Comparison of ENCODE assay signal across 9 mouse cellular contexts in genomic region chr6:34155137-34155804, GRCm38 (mm10). TPM values are rescaled to one million over a fixed set of nuclear protein-coding genes. Genes with fewer than 3 reads are reported as not detected.
DNase-seq lines count a peak whose midpoint lies in the region; ATAC-seq and TF ChIP-seq lines count a peak whose summit lies in the region.
"Had no signal": no experiment of that assay in that cellular context is flagged by ENCODE, and none has a peak within 500 bp of the region (broad histone marks: within the 10 kb centered on the region; RNA-seq: fewer than 3 reads in every experiment).

No protein-coding gene starts in this region.

- 73% methylated on average over 15 of the region's 15 CpGs for WGBS in lung, embryonic 16.5 days
- WGBS in lung, postnatal 0 days = 72% methylated on average over 15 of the region's 15 CpGs
- 58% methylated on average over 15 of the region's 15 CpGs for WGBS in kidney, adult 2 months

- peaks cover 10% of the 10 kb centered on the region for H3K36me3 ChIP-seq in lung, embryonic 16.5 days (ENCODE audit: control insufficient read depth, insufficient read depth, low read length)
- 0 out of 2 replicates have a peak, but pooled peaks cover 16% of the 10 kb centered on the region for H3K36me3 ChIP-seq in lung, postnatal 0 days (ENCODE audit: insufficient read depth, low read length)
- peaks cover 4% of the 10 kb centered on the region for H3K36me3 ChIP-seq in kidney, adult 2 months (ENCODE audit: control insufficient read depth, insufficient read depth, low read length)

- peak overlapping the region; percentile 91 for H3K27ac ChIP-seq in lung, embryonic 16.5 days (ENCODE audit: low read length)
- H3K27ac ChIP-seq in lung, postnatal 0 days (ENCODE audit: low read length) = no peak overlapping the region
- H3K27ac ChIP-seq in kidney, adult 2 months (ENCODE audit: insufficient read depth, low read depth, low read length) = peak overlapping the region; percentile 80
- H3K27ac ChIP-seq: heart, adult 2 months had no signal

- H3K4me3 ChIP-seq in lung, embryonic 16.5 days (ENCODE audit: low read length) = no peak overlapping the region
- no peak overlapping the region for H3K4me3 ChIP-seq in lung, postnatal 0 days (ENCODE audit: low read depth, low read length)
- H3K4me3 ChIP-seq in kidney, adult 2 months (ENCODE audit: insufficient read depth, low read depth, low read length) = no peak overlapping the region
- H3K4me3 ChIP-seq: heart, adult 2 months had no signal

- no peak for DNase-seq in lung, postnatal 0 days (ENCODE audit: low spot score)
- peak; percentile 84 for DNase-seq in kidney, adult 2 months
- DNase-seq in layer of hippocampus, adult 11-12 months (ENCODE audit: low spot score) = no peak
- DNase-seq in adrenal gland, postnatal 25 days = no peak
- DNase-seq: cerebellum, adult 8-10 months; heart, adult 2 months had no signal

- H3K9me3 ChIP-seq in lung, embryonic 16.5 days (ENCODE audit: control insufficient read depth, low read length) = no peaks in the 10 kb centered on the region
- no peaks in the 10 kb centered on the region for H3K9me3 ChIP-seq in lung, postnatal 0 days (ENCODE audit: low read length)

- H3K4me1 ChIP-seq in lung, embryonic 16.5 days (replicated peaks; ENCODE audit: control insufficient read depth, insufficient read depth, low read length) = peaks cover 52% of the 10 kb centered on the region
- H3K4me1 ChIP-seq in lung, postnatal 0 days (ENCODE audit: insufficient read depth, low read depth, low read length) = peaks cover 16% of the 10 kb centered on the region; the same call in 1 of the 2 replicates
- peaks cover 39% of the 10 kb centered on the region for H3K4me1 ChIP-seq in kidney, adult 2 months (ENCODE audit: control insufficient read depth, insufficient read depth, low read length)

- TF ChIP-seq POLR2A in kidney, adult 2 months (IDR thresholded peaks at IDR 0.05; ENCODE audit: low read depth, low read length) = no peak

- TF ChIP-seq CTCF in lung, postnatal 0 days (IDR thresholded peaks at IDR 0.05) = no peak
- TF ChIP-seq CTCF in kidney, adult 2 months (conservative IDR thresholded peaks at IDR 0.05; ENCODE audit: insufficient read depth, insufficient read length, low read depth, low read length) = no peak

- H3K27me3 ChIP-seq in lung, embryonic 16.5 days (ENCODE audit: control insufficient read depth, insufficient read depth, low read depth, low read length) = no peaks in the 10 kb centered on the region
- no peaks in the 10 kb centered on the region for H3K27me3 ChIP-seq in lung, postnatal 0 days (replicated peaks; ENCODE audit: insufficient read depth, low read length)
- H3K27me3 ChIP-seq in kidney, adult 2 months (replicated peaks; ENCODE audit: control insufficient read depth, insufficient read depth, low read length) = no peaks in the 10 kb centered on the region

- ATAC-seq in lung, embryonic 16.5 days (ENCODE audit: low read depth) = no peak
- ATAC-seq in lung, postnatal 0 days = no peak
- ATAC-seq in erythroblast, adult 5-6 weeks (replicated peaks; ENCODE audit: low FRiP score, poor library complexity, severe bottlenecking) = peak; percentile 73
- peak; percentile 66 for ATAC-seq in megakaryocyte-erythroid progenitor cell, adult 5-6 weeks (replicated peaks; ENCODE audit: low FRiP score, low TSS enrichment, poor library complexity, severe bottlenecking)

- peak overlapping the region; percentile 29 for H3K9ac ChIP-seq in lung, embryonic 16.5 days (ENCODE audit: low read length)
- H3K9ac ChIP-seq in lung, postnatal 0 days (replicated peaks; ENCODE audit: low read depth) = no peak overlapping the region

- no peak for TF ChIP-seq EP300 in lung, postnatal 0 days (IDR thresholded peaks at IDR 0.05)

- H3K4me2 ChIP-seq in lung, embryonic 16.5 days (ENCODE audit: low read depth, low read length) = no peak overlapping the region
- no peak overlapping the region for H3K4me2 ChIP-seq in lung, postnatal 0 days (replicated peaks; ENCODE audit: low read depth, low read length)

RNA-seq across cellular contexts. Expression of gene Slc35b4, which starts 21.6 kb away (rescaled TPM):
- polyA plus RNA-seq in lung, embryonic 16.5 days (2015; fragmentation: Nextera tagmentation; extraction: Ambion mirVana) = 58.7 and 60.1 TPM in 2 replicates
- 24.3 and 24.6 TPM in 2 replicates for polyA plus RNA-seq in lung, postnatal 0 days (2015; fragmentation: Nextera tagmentation; extraction: Ambion mirVana)
- total RNA-seq in erythroblast, adult 5-6 weeks (2015; ENCODE audit: low replicate concordance) = 5.8 and 10.7 TPM in 2 replicates
- total RNA-seq in erythroblast, adult 5-6 weeks (2017; ENCODE audit: low replicate concordance) = 9.2 and 9.5 TPM in 2 replicates
- polyA plus RNA-seq in kidney, adult 2 months (2012; rRNA removed) = 88.5 and 90.9 TPM in 2 replicates
- total RNA-seq in megakaryocyte-erythroid progenitor cell, adult 5-6 weeks (2014; fragmentation: Nextera tagmentation) = 11.5 and 15.7 TPM in 2 replicates
- total RNA-seq in megakaryocyte-erythroid progenitor cell, adult 5-6 weeks (2017) = 10.3 and 17.4 TPM in 2 replicates
- total RNA-seq in adrenal gland, postnatal 25 days (2021) = 28.5 and 35.1 TPM in 2 replicates

Comparison
In these comparisons a context has a peak if more than half of its experiments do, and no peak if none do; other contexts are left out.
1. ATAC-seq: peak in erythroblast, adult 5-6 weeks (single experiment) and megakaryocyte-erythroid progenitor cell, adult 5-6 weeks (single experiment); none in lung, embryonic 16.5 days (single experiment) and lung, postnatal 0 days (single experiment).